Mouse (Mus musculus): ENCODE measurements around the gene Olfr12.

The Olfr12 gene

DNA sequence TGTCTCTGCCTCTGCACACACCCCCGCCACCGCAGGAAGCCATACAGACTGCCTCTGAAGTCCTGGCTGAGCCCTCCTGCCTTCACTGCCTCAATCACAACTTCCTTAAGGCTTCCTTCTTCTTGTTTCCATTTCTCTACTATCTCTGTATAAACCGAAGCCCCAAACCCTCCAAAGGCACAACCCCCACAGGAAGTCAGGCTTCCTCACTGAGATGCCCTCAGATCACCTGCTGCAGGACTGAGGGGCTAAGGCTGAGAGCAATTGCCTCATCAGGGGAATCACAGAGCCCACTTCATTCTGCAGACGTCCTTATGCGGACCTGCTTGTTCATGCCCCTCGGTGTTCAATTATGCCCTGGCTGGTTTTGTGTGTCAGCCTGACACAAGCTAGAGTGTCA lies 22.8 kb downstream of the Olfr12 start:
- DNase-seq (ENCODE audit: low spot score in 2 of 2) = no peak

DNA sequence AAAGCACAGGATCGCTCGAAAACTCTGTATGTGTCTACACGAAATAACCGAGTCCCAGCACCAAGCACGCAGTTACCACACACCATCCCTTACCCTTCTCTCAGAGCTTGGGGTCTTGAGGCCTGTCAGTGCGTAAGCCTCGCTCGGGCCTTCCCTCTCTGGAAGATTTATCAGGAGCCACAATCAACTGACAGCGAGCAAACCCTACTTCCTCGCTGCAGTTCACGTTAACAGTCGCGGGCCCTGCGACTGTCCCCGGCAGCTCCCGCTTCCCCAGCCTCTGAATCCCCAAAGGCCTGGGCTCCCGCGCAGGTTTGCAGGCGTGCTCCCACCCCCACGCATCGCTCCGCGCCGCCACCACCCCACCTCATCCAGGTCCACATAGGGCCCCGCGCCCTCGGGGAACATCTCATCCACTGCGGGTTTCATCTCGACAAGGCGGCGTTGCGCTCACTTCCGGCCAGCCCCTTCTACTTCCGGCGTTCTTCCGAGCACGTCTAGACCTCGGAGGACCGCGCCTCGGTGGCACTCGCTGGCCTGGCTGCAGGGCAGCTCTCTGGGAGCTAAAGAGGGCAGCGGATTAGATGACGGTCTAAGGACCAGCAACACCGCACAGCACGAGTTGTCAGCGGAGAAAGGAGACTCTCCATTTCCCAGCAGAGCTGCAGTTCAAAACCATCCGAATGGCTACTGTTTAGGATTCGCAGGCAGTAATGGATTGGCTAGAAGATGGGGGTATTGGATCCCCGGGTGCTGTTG lies 24.1 kb downstream of the Olfr12 start, which contains the start of gene Cops9:
Gene Cops9, minus strand, starts transcription at position 472 of the 759 bp plus-strand sequence.
- peak; percentile 87 to 92 for DNase-seq (ENCODE audit: low spot score in 2 of 2)

DNA sequence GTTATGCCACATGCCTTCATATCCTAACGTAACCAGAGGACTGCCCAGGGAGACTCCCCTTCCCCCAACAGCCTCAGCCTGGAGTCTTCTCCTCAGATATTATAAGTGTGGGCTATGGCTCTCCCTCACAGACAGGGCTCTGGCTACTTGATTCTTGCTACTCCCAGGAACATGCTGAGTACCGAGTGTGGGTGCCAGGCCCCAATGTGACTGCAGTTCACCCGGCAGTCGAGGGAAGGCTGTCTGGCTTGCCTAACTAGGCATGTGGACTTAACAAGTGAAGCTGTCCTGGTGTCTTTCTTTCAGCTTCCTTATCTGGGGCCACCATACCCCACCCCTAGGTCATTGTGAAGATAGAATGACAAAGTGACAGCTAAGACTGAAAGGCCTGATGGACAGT lies 26.1 kb downstream of the Olfr12 start:
- no peak for DNase-seq (ENCODE audit: low spot score in 2 of 2)

DNA sequence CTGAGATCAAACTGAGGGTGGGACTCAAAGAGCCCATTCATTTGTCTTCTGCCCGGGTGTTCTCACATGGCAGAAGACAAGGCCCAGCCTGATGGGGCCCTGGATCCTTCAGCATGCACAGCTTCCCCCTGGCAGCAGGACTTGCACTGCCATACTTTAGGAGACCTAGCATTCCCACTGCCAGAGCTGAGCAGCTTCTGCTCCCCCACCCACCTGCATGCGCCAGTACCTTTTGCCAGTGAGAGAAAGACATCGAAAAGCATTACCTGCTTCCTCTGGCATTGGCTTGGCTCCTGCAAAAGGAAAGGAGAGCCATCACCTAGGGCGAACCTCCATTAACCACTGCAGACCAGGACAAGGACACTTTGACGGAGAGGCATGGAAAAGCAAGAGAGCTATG lies 27.3 kb downstream of the Olfr12 start:
- no peak for DNase-seq (ENCODE audit: low spot score in 2 of 2)

DNA sequence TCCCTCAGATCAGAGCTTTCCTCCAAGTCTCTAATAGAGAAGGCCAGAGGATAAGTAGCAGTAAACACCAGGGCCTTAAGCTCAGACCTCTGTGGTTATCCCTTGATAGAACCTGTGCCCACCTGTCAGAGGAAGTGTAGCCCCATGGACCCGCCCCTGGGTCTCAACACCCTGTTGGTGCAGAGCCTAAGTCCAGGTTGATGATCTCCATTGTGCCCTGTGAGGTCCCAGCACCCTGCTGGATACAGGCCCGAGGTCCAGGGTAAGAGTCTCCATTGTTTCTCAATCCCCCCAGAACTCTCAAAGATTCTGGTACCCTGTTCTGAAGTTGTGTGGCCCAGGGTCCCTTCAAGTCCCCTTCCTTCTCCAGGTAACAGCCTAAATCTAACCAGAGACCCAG lies 28.5 kb downstream of the Olfr12 start:
- DNase-seq (ENCODE audit: low spot score in 2 of 2) = no peak

DNA sequence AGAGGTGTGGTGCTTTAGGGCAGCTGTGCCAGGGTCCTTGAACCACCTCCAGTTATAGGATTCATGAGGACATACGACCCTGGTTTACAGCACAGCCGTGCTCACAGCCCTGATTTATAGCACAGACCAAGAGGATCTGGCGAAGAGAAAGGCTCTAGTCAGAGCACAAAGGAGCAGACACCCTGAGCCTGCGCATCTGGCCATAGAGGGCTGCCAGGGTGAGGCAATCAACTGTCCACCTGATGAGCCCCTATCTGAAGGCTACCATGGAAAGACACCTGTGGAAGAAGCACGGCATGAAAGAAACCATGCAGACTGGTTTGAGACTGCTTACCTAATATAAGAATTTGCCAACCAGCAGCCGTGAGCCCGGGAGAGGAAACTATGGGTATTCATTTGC lies 29.0 kb downstream of the Olfr12 start:
- DNase-seq (ENCODE audit: low spot score in 2 of 2) = no peak

DNA sequence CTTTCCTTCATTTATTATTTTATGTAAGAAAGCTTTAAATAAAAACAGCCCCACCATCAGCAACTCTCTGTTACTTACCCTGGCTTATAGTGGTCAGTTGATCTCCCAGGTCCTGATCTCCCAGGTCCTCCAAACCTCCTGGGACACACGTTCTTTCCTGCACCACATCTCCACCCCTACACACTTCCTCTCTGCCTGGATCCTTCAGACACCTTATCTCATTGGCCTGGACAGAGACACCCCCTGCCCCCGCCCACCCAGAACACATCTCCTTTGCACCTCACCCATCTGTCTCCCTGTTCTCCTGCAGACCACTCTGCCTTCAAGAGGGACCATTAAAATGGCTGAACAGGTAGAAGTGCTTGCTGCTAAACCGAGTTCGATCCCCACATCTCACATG lies 29.4 kb downstream of the Olfr12 start:
- DNase-seq (ENCODE audit: low spot score in 2 of 2) = no peak

DNA sequence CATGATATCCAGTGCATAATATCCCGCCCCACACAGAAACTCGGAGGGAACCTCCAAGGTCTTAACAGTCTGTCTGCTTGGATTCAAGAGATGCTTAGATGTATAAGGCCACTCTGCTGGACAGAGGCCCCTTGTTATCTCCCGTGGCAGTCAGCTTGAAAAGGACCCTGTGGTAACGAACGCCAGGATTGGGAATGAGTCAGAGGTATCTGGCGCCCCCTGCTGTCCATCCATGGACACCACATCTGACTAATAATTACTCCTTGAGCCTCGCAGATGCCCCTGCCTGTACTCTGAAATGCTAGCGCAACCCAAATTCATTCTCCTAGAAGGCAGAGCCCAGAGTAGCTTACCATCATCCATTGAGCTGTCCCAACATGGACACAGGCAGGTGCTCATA lies 30.2 kb downstream of the Olfr12 start:
- peak; percentile 80 to 83 for DNase-seq (ENCODE audit: low spot score in 2 of 2)

DNA sequence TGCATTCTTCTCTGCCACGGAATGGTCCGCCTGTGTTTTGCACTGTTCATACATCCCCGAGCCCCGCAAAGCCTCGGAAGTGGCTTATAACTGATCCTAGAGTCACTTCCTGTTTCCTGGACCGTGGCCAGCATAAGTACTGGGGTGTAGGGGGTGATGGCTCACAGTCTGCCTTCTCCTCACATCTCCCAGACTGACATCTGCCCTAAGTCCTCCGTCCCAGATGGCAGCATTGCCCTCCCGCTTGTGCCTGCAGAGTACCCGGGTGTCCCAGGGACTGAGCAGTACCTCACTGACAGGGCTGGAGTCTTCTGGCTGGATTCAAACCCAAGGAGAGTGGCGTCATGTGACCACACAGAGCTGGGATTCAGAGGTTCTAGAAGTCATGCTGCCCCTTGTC lies 30.6 kb downstream of the Olfr12 start:
- no peak for DNase-seq (ENCODE audit: low spot score in 2 of 2)

DNA sequence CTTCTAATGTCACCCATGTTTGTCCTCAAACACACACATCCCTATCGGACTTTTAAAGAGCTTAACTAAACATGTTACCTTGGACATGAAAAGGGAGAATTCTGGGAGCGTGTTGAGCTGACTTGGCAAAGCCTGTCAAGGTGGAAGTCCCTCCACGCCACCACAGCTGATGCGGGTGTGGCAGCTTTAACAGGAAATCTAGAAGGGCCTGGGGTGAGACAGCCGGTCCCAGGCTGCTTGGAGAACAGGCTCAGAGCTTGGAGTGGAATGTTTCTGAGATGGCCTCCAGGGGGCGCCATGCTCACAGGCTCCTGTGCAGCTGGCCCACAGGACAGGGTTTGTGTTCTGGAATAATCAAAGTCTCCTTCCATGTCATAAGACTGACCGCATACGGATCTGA lies 31.1 kb downstream of the Olfr12 start, which contains the start of gene Otos:
Gene Otos, minus strand, starts transcription at position 169 of the 400 bp plus-strand sequence.
- DNase-seq (ENCODE audit: low spot score in 2 of 2) = peak; percentile 76 to 78

DNA sequence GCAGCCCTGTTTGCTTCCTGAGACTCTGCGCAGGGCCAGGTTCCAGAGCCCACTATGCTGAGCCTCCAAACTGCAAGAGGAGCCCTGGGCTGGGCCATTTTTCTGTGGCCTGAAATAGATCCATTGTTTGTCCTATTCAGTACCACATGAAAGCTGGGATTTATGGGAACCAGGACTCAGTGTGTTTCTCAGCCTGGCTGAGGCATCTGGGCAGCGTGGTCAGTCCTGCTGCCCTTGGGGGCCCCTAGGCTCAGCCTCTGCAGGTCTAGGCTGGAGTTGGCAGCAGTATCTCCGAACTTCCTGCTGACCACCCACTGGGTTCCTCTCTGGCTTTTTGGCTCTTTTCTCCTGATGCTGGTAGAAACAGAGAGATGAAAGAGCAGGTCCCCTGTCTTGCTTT lies 33.9 kb downstream of the Olfr12 start:
- no peak for DNase-seq (ENCODE audit: low spot score in 2 of 2)

DNA sequence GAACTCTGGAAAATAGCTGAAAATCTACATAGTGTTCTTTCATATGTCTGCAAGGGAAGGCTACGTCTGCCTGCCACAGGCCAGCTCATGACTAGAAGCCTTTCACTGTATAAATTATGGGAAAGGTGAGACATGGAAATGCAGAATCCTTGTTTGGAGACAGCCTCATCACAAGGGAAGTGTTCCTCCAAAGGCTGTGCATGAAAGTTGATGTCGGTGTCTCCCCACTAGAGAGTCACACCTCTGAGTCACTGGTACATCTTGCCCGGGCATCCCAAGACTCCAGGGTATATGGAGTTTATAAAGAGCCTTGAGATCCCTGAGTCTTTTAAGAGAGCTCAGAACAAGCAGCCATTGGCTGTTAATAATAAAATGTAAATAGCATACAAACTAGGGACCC lies 35.6 kb downstream of the Olfr12 start:
- no peak for DNase-seq (ENCODE audit: low spot score in 2 of 2)

DNA sequence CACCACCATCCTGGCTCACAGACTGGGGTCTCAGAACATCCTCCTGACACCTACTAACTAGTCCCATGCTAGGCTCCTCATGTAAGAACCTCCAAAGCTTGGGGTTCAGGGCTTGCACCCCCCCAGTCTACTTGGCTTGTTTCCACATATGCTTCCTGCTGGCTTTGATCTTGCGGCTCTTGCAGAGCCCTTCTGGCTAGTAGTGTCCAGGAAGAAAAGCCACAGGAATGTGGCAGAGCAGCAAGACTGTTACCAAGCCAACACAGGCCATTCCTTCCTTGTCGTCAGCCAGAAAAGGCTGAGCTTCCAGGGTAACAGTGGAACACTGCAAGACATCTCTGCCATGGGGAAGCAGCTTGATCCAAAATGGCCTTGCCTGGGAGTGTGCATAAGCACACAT lies 37.1 kb downstream of the Olfr12 start:
- no peak for DNase-seq (ENCODE audit: low spot score in 2 of 2)

DNA sequence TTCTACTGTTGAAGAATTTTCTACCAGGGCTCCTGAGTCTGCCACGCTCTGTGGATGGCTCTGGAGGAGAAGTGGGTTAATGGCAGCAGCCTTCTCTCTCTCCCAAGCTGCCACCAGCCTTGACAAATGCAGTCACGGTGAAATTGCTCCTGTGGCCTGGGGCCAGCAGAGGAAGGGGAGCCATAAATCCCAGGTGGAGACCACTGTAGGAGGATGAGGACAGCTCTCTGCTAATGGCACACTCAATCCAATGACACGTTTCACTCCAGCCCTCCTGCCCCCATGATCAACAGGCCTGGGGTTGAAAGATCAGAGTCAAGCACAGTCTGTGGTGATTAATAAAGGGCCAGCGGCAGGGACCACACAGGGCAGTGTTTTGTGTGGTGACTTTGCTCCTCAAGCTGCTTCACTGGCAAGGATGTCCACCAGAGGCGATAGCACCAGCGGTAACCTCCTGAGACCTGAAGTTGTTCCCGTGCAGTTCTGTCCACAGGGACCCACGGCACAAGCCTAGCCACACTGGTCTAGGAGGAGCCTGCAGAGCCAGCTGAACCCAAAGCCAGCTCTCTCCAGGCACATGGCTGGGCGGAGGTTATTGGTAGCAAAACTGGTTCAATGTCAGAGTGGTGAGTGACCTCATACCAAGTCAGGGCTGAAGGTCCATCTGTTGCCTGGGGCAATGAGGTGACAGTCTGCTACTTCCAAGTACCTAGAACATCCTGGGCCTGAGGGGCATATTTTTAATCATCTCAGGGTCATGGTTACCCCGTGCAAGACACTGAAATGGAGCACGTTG lies 39.6 kb downstream of the Olfr12 start:
- no peak for DNase-seq (ENCODE audit: low spot score in 2 of 2)

DNA sequence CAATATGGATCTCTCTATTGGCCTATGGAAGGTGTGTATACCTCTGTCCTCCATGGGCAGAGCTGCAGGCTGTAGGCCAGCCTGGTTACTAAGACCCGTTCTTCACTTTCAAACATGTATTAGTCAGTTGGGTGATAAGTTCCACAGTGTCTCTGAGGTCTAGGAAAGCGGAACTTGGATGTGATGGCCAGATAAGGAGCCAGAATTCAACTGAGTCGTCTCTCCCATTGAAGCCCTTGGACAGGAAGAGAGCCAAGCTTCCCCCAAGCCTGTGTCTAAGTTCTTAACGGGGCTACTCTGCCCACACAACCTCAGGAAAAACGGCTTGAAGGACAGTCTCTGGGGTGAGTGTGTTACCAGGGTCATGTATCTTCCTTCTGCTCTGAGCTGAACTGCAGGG lies 41.8 kb downstream of the Olfr12 start:
- no peak for DNase-seq (ENCODE audit: low spot score in 2 of 2)

DNA sequence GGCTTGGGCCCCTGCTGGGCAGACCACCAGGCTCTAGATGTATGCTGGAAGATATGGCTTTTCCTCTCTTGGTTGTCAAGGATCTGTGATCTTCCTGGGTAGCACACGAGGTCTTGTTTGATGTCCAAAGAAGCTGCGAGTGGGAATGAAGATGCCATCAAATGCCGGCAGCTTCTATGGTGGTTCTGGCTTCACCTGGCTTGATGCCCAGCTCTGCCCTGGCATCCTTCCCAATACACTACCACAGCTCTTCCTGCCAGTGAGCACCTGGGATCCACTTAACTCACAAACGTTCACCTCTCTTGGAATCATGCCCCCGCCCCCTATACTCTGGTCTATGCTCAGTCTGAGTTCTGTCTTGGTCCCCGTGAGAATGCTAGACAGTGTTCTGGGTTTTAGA lies 49.5 kb downstream of the Olfr12 start:
- no peak for DNase-seq (ENCODE audit: low spot score in 2 of 2)

DNA sequence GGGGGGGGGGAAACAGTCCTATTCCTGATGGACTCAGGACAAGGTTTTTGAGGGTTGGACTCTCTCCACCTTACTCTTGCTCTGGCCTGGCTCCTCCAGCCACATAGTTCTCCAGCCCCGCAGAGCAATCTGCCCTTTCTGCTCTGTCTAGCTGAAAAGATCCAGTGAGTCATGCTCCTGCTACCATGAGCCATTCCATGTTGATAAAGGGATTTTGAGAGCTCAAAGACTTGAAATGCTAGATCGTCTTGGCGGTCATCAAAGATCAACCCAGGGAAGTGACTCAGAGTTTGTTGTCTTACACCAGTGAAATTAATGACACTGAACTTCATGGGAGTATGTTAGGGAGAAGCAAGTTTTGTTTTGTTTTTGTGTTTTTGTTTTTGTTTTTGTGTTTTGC lies 51.8 kb downstream of the Olfr12 start:
- DNase-seq (ENCODE audit: low spot score in 2 of 2) = no peak

DNA sequence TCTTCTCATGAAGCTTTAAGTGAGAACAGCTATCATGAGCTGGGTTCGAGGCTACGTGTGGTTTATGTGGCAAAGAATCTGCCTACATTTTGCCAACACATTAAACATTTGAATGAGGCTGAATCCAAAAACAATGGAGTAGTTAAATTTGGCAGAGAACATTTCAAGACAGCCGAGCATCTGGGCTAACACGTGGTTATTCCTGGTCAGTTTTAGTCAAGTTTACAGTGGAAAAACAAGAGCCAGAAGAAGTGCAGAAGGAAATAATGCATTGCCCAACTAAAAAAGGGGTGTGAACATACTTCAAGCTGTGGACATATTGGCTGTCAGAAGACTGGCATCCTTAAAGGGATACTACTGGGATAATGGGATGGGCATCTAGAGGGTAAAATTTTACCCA lies 53.7 kb downstream of the Olfr12 start:
- no peak for DNase-seq (ENCODE audit: low spot score in 2 of 2)
